Mouse (Mus musculus) layer of hippocampus, adult 9-10 months (tissue): ENCODE measurements around the gene Clta.

ENCODE experiments used
- DNase-seq: peaks from one replicate; pipeline ENCODE4 v3.0.0; 2022; ENCODE audit warnings: low spot score

Clta gene

GRCm38 (mm10) chr4:44072873-44073441, 68.7 kb downstream of the Clta start:
- DNase-seq, result no peak

- DNase-seq, result no peak
Measured at GRCm38 (mm10) chr4:44073799-44074198, 69.5 kb downstream of the Clta start.

- no peak for DNase-seq
Measured at GRCm38 (mm10) chr4:44074422-44074821, 70.2 kb downstream of the Clta start.

- no peak for DNase-seq
Measured at GRCm38 (mm10) chr4:44078358-44078933, 74.2 kb downstream of the Clta start.
